Mouse (Mus musculus): ENCODE results near the gene Manf. TPM values are rescaled to one million over a fixed set of nuclear protein-coding genes. Genes with fewer than 3 reads are reported as not detected.

Manf gene
- polyA plus RNA-seq, 1 experiment from 2014 or later = 411 TPM

- 68% methylated on average over 4 of the region's 4 CpGs for WGBS
Measured at GRCm38 (mm10) chr9:106881071-106881755, 10.6 kb downstream of the Manf start.

GRCm38 (mm10) chr9:106879471-106879870 lies 12.3 kb downstream of the Manf start:
- 75% methylated on average over 4 of the region's 4 CpGs for WGBS
- Histone ChIP-seq H3K27ac (no peak overlapping the region), H3K36me3 (peaks cover 91% of the 10 kb centered on the region), H3K9me3 (no peaks in the 10 kb centered on the region), H3K27me3 (ENCODE audit: insufficient read depth, poor library complexity, severe bottlenecking) (no peaks in the 10 kb centered on the region), H3K4me3 (no peak overlapping the region), H3K4me1 (peaks cover 17% of the 10 kb centered on the region)
- peak; percentile 66 for DNase-seq (ENCODE audit: low spot score)

More at GRCm38 (mm10) chr9:106881071-106881755, 10.6 kb downstream of the Manf start:
- no peak overlapping the region for H3K27ac ChIP-seq
- H3K36me3 ChIP-seq = peaks cover 84% of the 10 kb centered on the region
- H3K9me3 ChIP-seq = no peaks in the 10 kb centered on the region
- DNase-seq (ENCODE audit: low spot score) = peak; percentile 72
- peaks cover 35% of the 10 kb centered on the region for H3K4me1 ChIP-seq
- no peak overlapping the region for H3K4me3 ChIP-seq
- H3K27me3 ChIP-seq (ENCODE audit: insufficient read depth, poor library complexity, severe bottlenecking) = no peaks in the 10 kb centered on the region

- WGBS = 88% methylated on average over 3 of the region's 3 CpGs
- no peaks in the 10 kb centered on the region for H3K27me3 ChIP-seq (ENCODE audit: insufficient read depth, poor library complexity, severe bottlenecking)
- H3K4me3 ChIP-seq = no peak overlapping the region
- 0 out of 2 replicates have a peak, but pooled peaks cover 3% of the 10 kb centered on the region for H3K4me1 ChIP-seq
- no peak for DNase-seq (ENCODE audit: low spot score)
- H3K27ac ChIP-seq = no peak overlapping the region
- H3K9me3 ChIP-seq = no peaks in the 10 kb centered on the region
- H3K36me3 ChIP-seq = peaks cover 82% of the 10 kb centered on the region
Measured at GRCm38 (mm10) chr9:106876666-106877065, 15.1 kb downstream of the Manf start.

- Histone ChIP-seq H3K4me3 (no peak overlapping the region), H3K27me3 (ENCODE audit: insufficient read depth, poor library complexity, severe bottlenecking) (no peaks in the 10 kb centered on the region), H3K27ac (no peak overlapping the region), H3K36me3 (peaks cover 69% of the 10 kb centered on the region), H3K4me1 (no peaks in the 10 kb centered on the region), H3K9me3 (no peaks in the 10 kb centered on the region)
- peak; percentile 65 for DNase-seq (ENCODE audit: low spot score)
- WGBS = 84% methylated on average over 5 of the region's 5 CpGs
Measured at GRCm38 (mm10) chr9:106874216-106874615, 17.6 kb downstream of the Manf start.

GRCm38 (mm10) chr9:106858036-106858435 lies 33.7 kb downstream of the Manf start:
- Histone ChIP-seq H3K9me3 (no peaks in the 10 kb centered on the region), H3K4me1 (no peaks in the 10 kb centered on the region), H3K36me3 (peaks cover 88% of the 10 kb centered on the region), H3K27me3 (ENCODE audit: insufficient read depth, poor library complexity, severe bottlenecking) (no peaks in the 10 kb centered on the region), H3K4me3 (no peak overlapping the region), H3K27ac (no peak overlapping the region)
- WGBS = 86% methylated on average over 11 of the region's 11 CpGs
- no peak for DNase-seq (ENCODE audit: low spot score)

GRCm38 (mm10) chr9:106856664-106857063 lies 35.1 kb downstream of the Manf start:
- Histone ChIP-seq H3K9me3 (no peaks in the 10 kb centered on the region), H3K27me3 (ENCODE audit: insufficient read depth, poor library complexity, severe bottlenecking) (no peaks in the 10 kb centered on the region), H3K4me1 (no peaks in the 10 kb centered on the region), H3K4me3 (no peak overlapping the region), H3K36me3 (peaks cover 90% of the 10 kb centered on the region), H3K27ac (no peak overlapping the region)
- DNase-seq (ENCODE audit: low spot score) = no peak
- WGBS = 85% methylated on average over 3 of the region's 3 CpGs

- Histone ChIP-seq H3K27ac (no peak overlapping the region), H3K27me3 (ENCODE audit: insufficient read depth, poor library complexity, severe bottlenecking) (no peaks in the 10 kb centered on the region), H3K9me3 (no peaks in the 10 kb centered on the region), H3K4me1 (no peaks in the 10 kb centered on the region), H3K36me3 (peaks cover 88% of the 10 kb centered on the region), H3K4me3 (no peak overlapping the region)
- DNase-seq (ENCODE audit: low spot score) = no peak
- 92% methylated on average over 6 of the region's 6 CpGs for WGBS
Measured at GRCm38 (mm10) chr9:106842800-106843199, 49.0 kb downstream of the Manf start.

GRCm38 (mm10) chr9:106840569-106840968 lies 51.2 kb downstream of the Manf start:
- no peaks in the 10 kb centered on the region for H3K9me3 ChIP-seq
- no peaks in the 10 kb centered on the region for H3K27me3 ChIP-seq (ENCODE audit: insufficient read depth, poor library complexity, severe bottlenecking)
- WGBS = 92% methylated on average over 1 of the region's 1 CpGs
- peaks cover 95% of the 10 kb centered on the region for H3K36me3 ChIP-seq
- no peaks in the 10 kb centered on the region for H3K4me1 ChIP-seq
- no peak overlapping the region for H3K27ac ChIP-seq
- no peak overlapping the region for H3K4me3 ChIP-seq
- DNase-seq (ENCODE audit: low spot score) = no peak

- no peaks in the 10 kb centered on the region for H3K9me3 ChIP-seq
- WGBS = 2% methylated on average over 32 of the region's 32 CpGs
Measured at GRCm38 (mm10) chr9:106822381-106823104, 69.2 kb downstream of the Manf start.

GRCm38 (mm10) chr9:106821618-106822380 lies 70.0 kb downstream of the Manf start, which contains the start of gene Dcaf1:
Gene Dcaf1 (plus strand): TSS chr9:106821874.
- Histone ChIP-seq H3K9me3 (no peaks in the 10 kb centered on the region), H3K4me3 (peak within 1 kb of the TSS; percentile 99), H3K27me3 (ENCODE audit: insufficient read depth, poor library complexity, severe bottlenecking) (no peaks in the 10 kb centered on the region), H3K4me1 (no peaks in the 10 kb centered on the region), H3K27ac (peak within 1 kb of the TSS; percentile 99), H3K36me3 (no peaks in the 10 kb centered on the region)
- 1% methylated on average over 67 of the region's 71 CpGs for WGBS
- DNase-seq (ENCODE audit: low spot score) = peak; percentile 98

More at GRCm38 (mm10) chr9:106822381-106823104, 69.2 kb downstream of the Manf start:
- no peaks in the 10 kb centered on the region for H3K36me3 ChIP-seq
- H3K27me3 ChIP-seq (ENCODE audit: insufficient read depth, poor library complexity, severe bottlenecking) = no peaks in the 10 kb centered on the region
- H3K4me1 ChIP-seq = no peaks in the 10 kb centered on the region
- H3K4me3 ChIP-seq = peak overlapping the region; percentile 99
- H3K27ac ChIP-seq = peak overlapping the region; percentile 99
- DNase-seq (ENCODE audit: low spot score) = peak; percentile 96

- Histone ChIP-seq H3K27ac (peak overlapping the region; percentile 99), H3K36me3 (no peaks in the 10 kb centered on the region)
- WGBS = 49% methylated on average over 15 of the region's 15 CpGs
Measured at GRCm38 (mm10) chr9:106821050-106821617, 70.6 kb downstream of the Manf start.

GRCm38 (mm10) chr9:106819201-106819600 lies 72.6 kb downstream of the Manf start:
- no peaks in the 10 kb centered on the region for H3K4me1 ChIP-seq
- H3K9me3 ChIP-seq = no peaks in the 10 kb centered on the region
- H3K27ac ChIP-seq = no peak overlapping the region
- H3K4me3 ChIP-seq = no peak overlapping the region
- no peaks in the 10 kb centered on the region for H3K27me3 ChIP-seq (ENCODE audit: insufficient read depth, poor library complexity, severe bottlenecking)
- no peak for DNase-seq (ENCODE audit: low spot score)
- no peaks in the 10 kb centered on the region for H3K36me3 ChIP-seq
- WGBS = 83% methylated on average over 1 of the region's 1 CpGs

More at GRCm38 (mm10) chr9:106821050-106821617, 70.6 kb downstream of the Manf start:
- no peaks in the 10 kb centered on the region for H3K9me3 ChIP-seq
- no peaks in the 10 kb centered on the region for H3K27me3 ChIP-seq (ENCODE audit: insufficient read depth, poor library complexity, severe bottlenecking)
- no peak for DNase-seq (ENCODE audit: low spot score)
- H3K4me1 ChIP-seq = no peaks in the 10 kb centered on the region
- peak overlapping the region; percentile 99 for H3K4me3 ChIP-seq

Measured in heart, embryonic 10.5 days (tissue).